Mouse (Mus musculus): ENCODE measurements around the gene Fcer2a. TPM values are rescaled to one million over a fixed set of nuclear protein-coding genes. Genes with fewer than 3 reads are reported as not detected.

The Fcer2a gene
- polyA plus RNA-seq, 1 experiment from 2014 or later, result 0.32 TPM

DNA sequence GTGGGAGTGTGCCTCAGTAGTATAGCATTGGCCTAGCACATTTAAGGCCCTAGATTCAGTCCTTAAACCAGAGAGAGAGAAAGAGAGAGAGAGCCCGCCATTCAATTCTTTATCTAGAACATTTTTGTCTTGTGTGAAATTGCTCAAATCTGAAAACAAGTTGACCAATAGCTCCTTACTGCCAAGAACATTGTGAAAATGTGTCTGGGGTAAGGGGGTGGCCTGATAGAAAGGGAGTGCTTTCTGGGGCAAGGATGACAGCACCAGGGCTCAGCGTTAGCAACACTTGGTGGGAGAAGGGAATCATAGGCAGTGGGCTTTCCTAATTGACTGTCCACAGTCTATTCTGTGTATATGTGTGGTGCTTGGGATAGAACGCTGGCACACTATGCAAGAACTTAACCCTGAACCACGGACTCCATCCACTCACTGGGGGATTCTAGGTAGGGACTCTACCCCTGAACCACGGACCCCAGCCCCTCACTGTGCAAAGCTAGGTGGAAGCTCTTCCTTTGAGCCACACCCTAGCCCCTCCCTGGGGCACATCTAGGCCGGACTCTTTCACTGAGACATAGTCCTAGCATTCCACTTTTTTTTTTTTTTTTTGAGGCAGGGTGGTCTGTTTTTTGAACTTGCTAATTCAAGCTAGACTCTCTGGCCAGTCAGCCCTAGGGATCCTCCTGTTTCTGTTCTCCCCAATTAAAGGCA lies 47.0 kb downstream of the Fcer2a start:
- H3K27ac ChIP-seq (replicated peaks), result no peak overlapping the region
- WGBS, result 82% methylated on average over 6 of the region's 6 CpGs
- peaks cover 5% of the 10 kb centered on the region; the same call in 1 of the 2 replicates for H3K4me1 ChIP-seq
- no peak overlapping the region for H3K4me3 ChIP-seq
- no peaks in the 10 kb centered on the region for H3K9me3 ChIP-seq
- H3K36me3 ChIP-seq (replicated peaks), result no peaks in the 10 kb centered on the region
- H3K27me3 ChIP-seq (replicated peaks; ENCODE audit: low read depth, poor library complexity, severe bottlenecking), result no peaks in the 10 kb centered on the region
- no peak for DNase-seq (ENCODE audit: low spot score)

DNA sequence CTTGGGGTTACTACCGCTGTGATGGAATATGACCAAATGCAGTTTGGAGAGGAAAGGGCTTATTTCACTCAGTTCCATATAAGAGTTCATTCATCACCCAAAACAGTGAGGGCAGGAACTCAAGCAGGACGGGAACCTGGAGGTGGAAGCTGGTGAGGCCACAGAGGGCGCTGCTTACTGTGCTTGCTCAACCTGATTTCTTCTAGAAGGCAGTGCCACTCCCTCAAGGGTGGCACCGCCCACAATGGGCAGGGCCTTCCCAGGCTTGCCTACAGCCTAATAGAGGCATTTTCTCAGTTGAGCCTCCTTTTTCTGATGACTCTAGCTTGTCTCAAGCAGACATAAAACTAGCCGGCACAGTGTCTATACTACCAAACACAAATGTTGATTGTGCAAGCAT lies 48.2 kb downstream of the Fcer2a start:
- WGBS, result 21% methylated on average over 5 of the region's 5 CpGs
- H3K27me3 ChIP-seq (replicated peaks; ENCODE audit: low read depth, poor library complexity, severe bottlenecking), result no peaks in the 10 kb centered on the region
- peaks cover 5% of the 10 kb centered on the region; the same call in 1 of the 2 replicates for H3K4me1 ChIP-seq
- no peak overlapping the region for H3K27ac ChIP-seq (replicated peaks)
- H3K4me3 ChIP-seq, result no peak overlapping the region
- H3K36me3 ChIP-seq (replicated peaks), result peaks cover 3% of the 10 kb centered on the region; the same call in 1 of the 2 replicates
- DNase-seq (ENCODE audit: low spot score), result peak; percentile 11
- no peaks in the 10 kb centered on the region for H3K9me3 ChIP-seq

Other genes starting within 250 kb of the Fcer2a start
- 4.1 and 4.8 TPM in 2 replicates for gene Pex11g, start 226.5 kb downstream of the Fcer2a start, polyA plus RNA-seq (2016; fragmentation: Nextera tagmentation; extraction: Ambion mirVana)
- 0.10 TPM in 1 of 2 replicates, not detected in the other for gene Tex45, start 223.3 kb downstream of the Fcer2a start, polyA plus RNA-seq (2016; fragmentation: Nextera tagmentation; extraction: Ambion mirVana)
- 68.4 and 70.8 TPM in 2 replicates for gene Zfp358, start 201.0 kb downstream of the Fcer2a start, polyA plus RNA-seq (2016; fragmentation: Nextera tagmentation; extraction: Ambion mirVana)
- 63.2 and 65.0 TPM in 2 replicates for gene Mcoln1, start 193.7 kb downstream of the Fcer2a start, polyA plus RNA-seq (2016; fragmentation: Nextera tagmentation; extraction: Ambion mirVana)
- gene Pnpla6, start 178.8 kb downstream of the Fcer2a start, polyA plus RNA-seq (2016; fragmentation: Nextera tagmentation; extraction: Ambion mirVana), result 20.7 and 24.8 TPM in 2 replicates
- gene C330021F23Rik, start 126.2 kb downstream of the Fcer2a start, polyA plus RNA-seq (2016; fragmentation: Nextera tagmentation; extraction: Ambion mirVana), result 6.8 and 7.1 TPM in 2 replicates
- 9.5 and 10.9 TPM in 2 replicates for gene Camsap3, start 106.9 kb downstream of the Fcer2a start, polyA plus RNA-seq (2016; fragmentation: Nextera tagmentation; extraction: Ambion mirVana)
- 75.5 and 77.6 TPM in 2 replicates for gene Xab2, start 72.9 kb downstream of the Fcer2a start, polyA plus RNA-seq (2016; fragmentation: Nextera tagmentation; extraction: Ambion mirVana)
- gene Pet100, start 72.6 kb downstream of the Fcer2a start, polyA plus RNA-seq (2016; fragmentation: Nextera tagmentation; extraction: Ambion mirVana), result 85.2 and 88.9 TPM in 2 replicates
- gene Pcp2, start 68.6 kb downstream of the Fcer2a start, polyA plus RNA-seq (2016; fragmentation: Nextera tagmentation; extraction: Ambion mirVana), result 1.1 and 1.7 TPM in 2 replicates
- 41.9 and 42.0 TPM in 2 replicates for gene Stxbp2, start 63.2 kb downstream of the Fcer2a start, polyA plus RNA-seq (2016; fragmentation: Nextera tagmentation; extraction: Ambion mirVana)
- 0.24 and 0.39 TPM in 2 replicates for gene Retn, start 38.4 kb downstream of the Fcer2a start, polyA plus RNA-seq (2016; fragmentation: Nextera tagmentation; extraction: Ambion mirVana)
- gene Mcemp1, start 28.4 kb downstream of the Fcer2a start, polyA plus RNA-seq (2016; fragmentation: Nextera tagmentation; extraction: Ambion mirVana), result 0.12 TPM in 1 of 2 replicates, not detected in the other
- gene Fcor, start 21.8 kb downstream of the Fcer2a start, polyA plus RNA-seq (2016; fragmentation: Nextera tagmentation; extraction: Ambion mirVana), result 7.3 and 8.2 TPM in 2 replicates
- 44.6 and 46.8 TPM in 2 replicates for gene Trappc5, start 17.9 kb downstream of the Fcer2a start, polyA plus RNA-seq (2016; fragmentation: Nextera tagmentation; extraction: Ambion mirVana)
- 0.16 and 0.20 TPM in 2 replicates for gene Clec4g, start 26.5 kb upstream of the Fcer2a start, polyA plus RNA-seq (2016; fragmentation: Nextera tagmentation; extraction: Ambion mirVana)
- gene Cd209a, start 54.8 kb upstream of the Fcer2a start, polyA plus RNA-seq (2016; fragmentation: Nextera tagmentation; extraction: Ambion mirVana), result not detected in 2 replicates
- not detected in 2 replicates for gene Cd209e, start 160.1 kb upstream of the Fcer2a start, polyA plus RNA-seq (2016; fragmentation: Nextera tagmentation; extraction: Ambion mirVana)
- not detected in 2 replicates for gene Cd209d, start 184.4 kb upstream of the Fcer2a start, polyA plus RNA-seq (2016; fragmentation: Nextera tagmentation; extraction: Ambion mirVana)
- gene Cd209b, start 232.7 kb upstream of the Fcer2a start, polyA plus RNA-seq (2016; fragmentation: Nextera tagmentation; extraction: Ambion mirVana), result not detected in 2 replicates

All from embryonic facial prominence, embryonic 10.5 days (tissue).